Mouse (Mus musculus) hindbrain, embryonic 12.5 days (tissue): Measurements from ENCODE around the gene Usp16. TPM values are rescaled to one million over a fixed set of nuclear protein-coding genes. Genes with fewer than 3 reads are reported as not detected.
A peak's percentile ranks its signal among the peaks of the same experiment; 100 is the strongest.

Experiments used
- ATAC-seq: fragments of 200-750 bp; cut with Nextera tagmentation; 2 replicates; pipeline ENCODE4 v1.8.0; 2017; ENCODE audit warnings: moderate TSS enrichment; ENCODE audit not compliant: low FRiP score
- H3K27ac ChIP-seq: fragments of 300-500 bp; sonication (generic); 2 replicates; pipeline ENCODE4 v1.5.1; 2016; ENCODE audit warnings: mild to moderate bottlenecking
- H3K27me3 ChIP-seq: fragments of 300-500 bp; sonication (generic); 2 replicates; pipeline ENCODE4 v1.6.1; 2016; ENCODE audit warnings: mild to moderate bottlenecking
- H3K36me3 ChIP-seq: fragments of 300-500 bp; sonication (generic); 2 replicates; pipeline ENCODE4 v1.6.1; 2016; ENCODE audit warnings: mild to moderate bottlenecking
- H3K4me1 ChIP-seq: fragments of 300-500 bp; sonication (generic); 2 replicates; pipeline ENCODE4 v1.6.1; 2016
- H3K4me2 ChIP-seq: fragments of 300-500 bp; sonication (generic); replicated peaks from 2 replicates; pipeline ENCODE4 v1.6.1; 2016; ENCODE audit warnings: mild to moderate bottlenecking
- H3K4me3 ChIP-seq: fragments of 300-500 bp; sonication (generic); 2 replicates; pipeline ENCODE4 v1.5.1; 2016; ENCODE audit warnings: mild to moderate bottlenecking
- H3K9ac ChIP-seq: fragments of 300-500 bp; sonication (generic); 2 replicates; pipeline ENCODE4 v1.6.1; 2016; ENCODE audit warnings: mild to moderate bottlenecking, moderate library complexity
- H3K9me3 ChIP-seq: fragments of 300-500 bp; sonication (generic); replicated peaks from 2 replicates; pipeline ENCODE4 v1.6.1; 2016; ENCODE audit warnings: mild to moderate bottlenecking
- WGBS: fragments of 180-500 bp; shearing (Covaris S2); methylation state at CpG from one replicate; pipeline ENCODE4 v1.1.7; 2016; 5-methylcytosine and 5-hydroxymethylcytosine counted together
- polyA plus RNA-seq: library from polyadenylated mRNA; unstranded; fragments of >200 nt; fragmentation: Nextera tagmentation; extraction: Ambion mirVana; gene quantifications from 2 replicates; pipeline ENCODE4 v1.2.1, GENCODE M21; 2016

The Usp16 gene
- polyA plus RNA-seq = 41.5 and 43.4 TPM in 2 replicates

DNA sequence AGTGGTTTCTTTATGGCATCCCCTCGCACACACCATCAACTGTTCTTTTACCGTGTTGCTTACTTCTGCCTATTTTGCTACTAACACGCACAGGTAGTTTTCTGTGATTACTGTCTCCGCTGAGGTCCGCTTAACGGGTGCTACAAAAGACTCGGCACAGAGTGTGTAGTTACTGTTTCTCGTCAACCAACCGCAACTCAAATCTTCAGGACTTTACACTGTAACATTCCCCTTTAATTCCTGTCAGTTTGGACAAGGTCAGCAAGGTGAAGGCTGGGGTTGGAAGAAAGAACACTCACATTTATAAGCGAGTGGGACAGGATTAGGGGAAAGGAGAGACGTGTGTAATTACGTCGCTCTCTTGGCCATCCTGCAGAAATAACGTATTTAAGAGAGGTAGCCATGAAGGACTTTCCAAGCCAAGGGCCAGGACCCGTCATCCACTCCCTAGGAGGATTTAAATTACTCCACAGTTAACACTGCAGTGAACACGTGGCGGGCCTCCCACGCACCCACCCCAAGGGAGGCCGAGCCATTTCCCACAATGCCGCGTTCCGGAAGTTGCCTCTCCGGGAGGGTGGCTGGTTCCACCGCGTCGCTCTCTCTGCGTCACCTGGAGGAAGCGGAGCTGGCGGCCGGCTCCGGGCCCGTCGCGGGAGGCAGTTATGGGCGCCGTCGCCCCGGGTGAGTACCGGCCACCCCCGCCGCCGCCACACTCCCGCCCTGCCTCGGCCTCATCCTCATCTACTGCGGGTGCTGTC lies at the start of gene Usp16:
Usp16 (plus strand) TSS at position 285 of the 761 bp plus-strand sequence.
- H3K27ac ChIP-seq = peak within 1 kb of the TSS; percentile 83
- H3K27me3 ChIP-seq = no peaks in the 10 kb centered on the region
- WGBS = 9% methylated on average over 45 of the region's 45 CpGs
- no peaks in the 10 kb centered on the region for H3K9me3 ChIP-seq
- H3K36me3 ChIP-seq = 0 out of 2 replicates have a peak, but pooled peaks cover 2% of the 10 kb centered on the region
- H3K4me3 ChIP-seq = peak within 1 kb of the TSS; percentile 97
- peak; percentile 98 for ATAC-seq
- peak within 1 kb of the TSS; percentile 89 for H3K9ac ChIP-seq
- H3K4me1 ChIP-seq = peaks cover 13% of the 10 kb centered on the region
- peak within 1 kb of the TSS; percentile 93 for H3K4me2 ChIP-seq

DNA sequence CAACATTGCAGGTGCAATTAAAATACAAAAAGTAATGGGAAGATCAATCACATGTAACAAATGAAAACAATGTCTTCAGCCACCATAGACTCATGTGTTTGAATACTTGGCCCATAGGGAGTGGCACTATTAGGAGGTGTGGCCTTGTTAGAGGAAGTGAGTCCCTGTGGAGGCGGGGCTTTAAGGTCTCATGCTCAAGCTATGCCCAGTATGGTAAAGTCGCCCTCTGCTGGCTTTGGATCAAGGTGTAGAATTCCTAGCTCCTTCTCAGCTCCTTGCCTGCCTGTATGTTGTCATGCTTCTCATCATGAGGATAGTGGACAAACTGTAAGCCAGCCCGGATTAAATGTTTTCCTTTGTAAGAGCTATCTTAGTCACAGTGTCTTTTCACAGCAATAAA lies 49.5 kb upstream of the Usp16 start:
- Histone ChIP-seq H3K9ac (no peak overlapping the region), H3K27ac (no peak overlapping the region), H3K36me3 (peaks cover 73% of the 10 kb centered on the region), H3K4me2 (no peak overlapping the region), H3K9me3 (no peaks in the 10 kb centered on the region), H3K4me1 (no peaks in the 10 kb centered on the region), H3K27me3 (no peaks in the 10 kb centered on the region), H3K4me3 (no peak overlapping the region)
- no peak for ATAC-seq
- 86% methylated on average over 3 of the region's 3 CpGs for WGBS

GRCm38 (mm10) chr16:87420662-87421061 lies 33.8 kb upstream of the Usp16 start:
- H3K36me3 ChIP-seq = peaks cover 91% of the 10 kb centered on the region
- ATAC-seq = no peak
- no peak overlapping the region for H3K4me2 ChIP-seq
- no peak overlapping the region for H3K4me3 ChIP-seq
- H3K27me3 ChIP-seq = no peaks in the 10 kb centered on the region
- H3K27ac ChIP-seq = no peak overlapping the region
- H3K9ac ChIP-seq = no peak overlapping the region
- no peaks in the 10 kb centered on the region for H3K4me1 ChIP-seq
- H3K9me3 ChIP-seq = peaks cover 15% of the 10 kb centered on the region
- WGBS = 95% methylated on average over 8 of the region's 8 CpGs

- no peak overlapping the region for H3K9ac ChIP-seq
- H3K36me3 ChIP-seq = peaks cover 40% of the 10 kb centered on the region
- no peak overlapping the region for H3K4me3 ChIP-seq
- H3K27me3 ChIP-seq = no peaks in the 10 kb centered on the region
- H3K4me2 ChIP-seq = no peak overlapping the region
- no peak overlapping the region for H3K27ac ChIP-seq
- ATAC-seq = no peak
- peaks cover 10% of the 10 kb centered on the region for H3K4me1 ChIP-seq
- H3K9me3 ChIP-seq = no peaks in the 10 kb centered on the region
- WGBS = 95% methylated on average over 8 of the region's 8 CpGs
Observed at GRCm38 (mm10) chr16:87427516-87427915, 27.0 kb upstream of the Usp16 start.

DNA sequence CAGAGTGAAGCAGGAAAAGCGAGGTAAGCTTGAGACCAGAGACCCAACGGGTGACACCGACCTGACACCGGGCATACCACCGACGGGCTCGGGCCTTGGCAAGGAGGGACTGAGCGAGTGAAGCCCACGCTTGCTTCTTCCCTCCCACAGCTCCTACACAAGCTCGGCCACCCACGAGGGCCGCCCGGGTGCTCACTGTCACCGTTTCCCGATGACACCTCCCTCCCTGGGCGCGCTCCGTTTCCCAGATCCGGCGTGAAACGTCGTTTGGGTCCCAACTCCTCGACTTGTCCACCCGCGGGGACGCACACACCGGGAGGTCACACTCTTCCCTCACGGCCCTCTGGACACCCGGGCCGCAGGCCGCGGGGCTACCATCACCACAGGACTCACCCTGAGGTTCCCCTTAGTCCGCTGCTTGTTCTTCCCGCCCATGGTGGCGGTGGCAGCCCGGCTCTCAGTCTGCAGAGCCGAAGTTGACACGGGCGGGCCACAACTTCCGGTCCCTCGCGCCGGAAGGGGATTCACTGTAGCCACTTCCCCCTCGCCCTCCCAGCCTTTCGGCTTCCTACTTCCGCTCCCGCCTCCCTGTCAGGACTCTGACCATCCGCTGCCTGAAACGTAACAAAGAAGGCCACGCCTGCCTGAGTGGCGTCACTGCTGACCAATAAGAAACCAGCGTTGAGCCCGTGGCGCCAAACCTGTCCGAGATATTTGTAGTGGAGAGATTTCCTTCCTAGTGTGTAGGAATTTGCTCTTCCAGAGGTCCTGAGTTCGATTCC lies 22.3 kb upstream of the Usp16 start, which contains the start of gene Ltn1:
Ltn1 (minus strand) TSS at position 580 of the 782 bp plus-strand sequence.
- Histone ChIP-seq H3K27me3 (no peaks in the 10 kb centered on the region), H3K4me2 (peak within 1 kb of the TSS; percentile 94), H3K9ac (peak within 1 kb of the TSS; percentile 84), H3K9me3 (no peaks in the 10 kb centered on the region), H3K36me3 (0 out of 2 replicates have a peak, but pooled peaks cover 6% of the 10 kb centered on the region), H3K4me3 (peak within 1 kb of the TSS; percentile 90), H3K4me1 (peaks cover 10% of the 10 kb centered on the region), H3K27ac (no peak within 1 kb of the TSS)
- WGBS = under 1% methylated on average over 56 of the region's 56 CpGs
- ATAC-seq = peak; percentile 99

GRCm38 (mm10) chr16:87434266-87434665 lies 20.2 kb upstream of the Usp16 start:
- Histone ChIP-seq H3K9ac (no peak overlapping the region), H3K4me3 (no peak overlapping the region), H3K27me3 (no peaks in the 10 kb centered on the region), H3K4me2 (no peak overlapping the region), H3K27ac (no peak overlapping the region), H3K4me1 (peaks cover 10% of the 10 kb centered on the region), H3K9me3 (no peaks in the 10 kb centered on the region), H3K36me3 (0 out of 2 replicates have a peak, but pooled peaks cover 6% of the 10 kb centered on the region)
- 93% methylated on average over 7 of the region's 7 CpGs for WGBS
- ATAC-seq = no peak

DNA sequence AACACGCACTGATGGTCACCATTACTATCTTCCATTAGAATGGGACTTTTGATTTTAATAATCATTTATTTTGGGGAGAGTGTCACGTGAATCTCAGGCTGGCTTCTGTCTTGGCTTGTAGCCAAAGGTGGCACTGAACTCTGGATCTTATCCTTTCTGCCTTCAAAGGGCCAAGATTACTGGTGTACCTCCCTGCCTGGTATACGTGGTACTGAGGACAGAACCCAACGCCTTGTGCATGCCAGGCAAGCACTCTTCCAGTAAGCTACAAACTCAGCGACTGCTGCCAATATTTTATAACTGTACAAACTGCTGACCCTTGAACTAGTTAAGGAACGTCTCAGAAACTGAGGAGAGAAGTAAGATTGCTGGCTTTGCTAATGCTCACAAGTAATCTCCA lies 19.6 kb upstream of the Usp16 start:
- ATAC-seq = no peak

DNA sequence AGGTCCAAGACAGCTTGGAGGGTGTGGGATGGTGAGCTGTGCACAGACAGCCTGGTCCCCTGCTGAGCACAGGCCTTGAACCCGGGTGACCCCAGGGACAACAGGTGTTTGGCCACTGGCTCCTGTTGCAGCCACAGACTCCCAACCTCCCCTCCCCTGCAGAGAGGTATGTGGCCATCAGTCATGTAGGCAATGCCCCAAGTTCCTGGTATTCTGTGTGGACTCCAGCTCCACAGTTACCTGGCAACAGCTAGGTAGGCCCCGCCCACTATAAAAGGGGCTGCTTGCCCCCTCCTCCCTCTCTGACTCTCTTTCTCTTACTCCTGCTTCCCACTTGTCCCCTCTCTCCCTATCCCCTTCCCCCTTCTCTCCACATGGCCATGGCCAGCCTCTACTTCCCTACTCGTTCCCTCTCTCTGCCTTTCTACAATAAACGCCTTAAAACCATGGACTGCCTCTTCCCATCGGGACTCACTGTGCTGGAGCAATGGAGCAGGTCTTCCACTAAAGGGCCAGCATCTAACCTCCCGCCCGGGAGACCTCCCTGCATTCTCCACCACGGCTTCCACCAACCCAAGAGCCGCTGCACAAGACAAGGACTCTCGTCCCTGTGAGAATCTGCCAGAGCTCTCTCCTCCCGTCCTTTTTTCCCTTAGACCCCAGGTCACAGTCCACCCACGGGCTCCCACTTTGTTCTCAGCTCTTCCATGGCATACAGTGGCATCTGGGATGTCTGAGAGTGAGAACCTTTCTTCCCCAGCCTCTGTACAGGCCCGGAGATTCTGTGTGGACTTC lies 18.9 kb upstream of the Usp16 start:
- Histone ChIP-seq H3K4me1 (peaks cover 10% of the 10 kb centered on the region), H3K36me3 (0 out of 2 replicates have a peak, but pooled peaks cover 6% of the 10 kb centered on the region), H3K27ac (no peak overlapping the region), H3K27me3 (no peaks in the 10 kb centered on the region), H3K4me2 (no peak overlapping the region), H3K9me3 (no peaks in the 10 kb centered on the region), H3K9ac (no peak overlapping the region), H3K4me3 (no peak overlapping the region)
- 87% methylated on average over 13 of the region's 13 CpGs for WGBS
- no peak for ATAC-seq

More for the DNA sequence above, 19.6 kb upstream of the Usp16 start:
- Histone ChIP-seq H3K4me2 (no peak overlapping the region), H3K27ac (no peak overlapping the region), H3K4me1 (peaks cover 11% of the 10 kb centered on the region), H3K9me3 (no peaks in the 10 kb centered on the region), H3K4me3 (no peak overlapping the region), H3K27me3 (no peaks in the 10 kb centered on the region), H3K9ac (no peak overlapping the region), H3K36me3 (0 out of 2 replicates have a peak, but pooled peaks cover 6% of the 10 kb centered on the region)
- 85% methylated on average over 6 of the region's 6 CpGs for WGBS

DNA sequence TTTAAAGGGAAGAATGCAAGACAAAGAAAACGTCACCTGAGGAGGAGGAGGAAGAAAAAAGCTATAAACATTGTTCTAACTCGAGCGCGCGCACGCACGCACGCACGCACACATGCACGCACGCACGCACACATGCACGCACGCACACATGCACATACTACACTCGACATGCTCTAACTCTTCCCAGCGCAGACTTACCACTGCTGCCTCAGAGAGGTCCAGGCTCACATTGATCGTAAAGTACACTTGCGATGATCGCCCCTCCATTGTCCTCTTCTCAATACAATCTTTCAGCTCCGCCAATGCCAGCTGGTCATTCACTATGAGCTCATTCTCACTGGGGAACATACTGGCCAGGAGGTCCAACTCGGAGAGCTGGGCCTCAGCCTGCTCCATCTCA lies 17.4 kb upstream of the Usp16 start:
- Histone ChIP-seq H3K4me1 (peaks cover 11% of the 10 kb centered on the region), H3K36me3 (0 out of 2 replicates have a peak, but pooled peaks cover 6% of the 10 kb centered on the region), H3K9ac (no peak overlapping the region), H3K4me3 (no peak overlapping the region), H3K27ac (no peak overlapping the region), H3K27me3 (no peaks in the 10 kb centered on the region), H3K9me3 (no peaks in the 10 kb centered on the region), H3K4me2 (no peak overlapping the region)
- no peak for ATAC-seq
- WGBS = 92% methylated on average over 21 of the region's 21 CpGs

- no peak for ATAC-seq
- H3K9me3 ChIP-seq = no peaks in the 10 kb centered on the region
- H3K27ac ChIP-seq = no peak overlapping the region
- no peak overlapping the region for H3K4me3 ChIP-seq
- no peak overlapping the region for H3K9ac ChIP-seq
- H3K27me3 ChIP-seq = no peaks in the 10 kb centered on the region
- 93% methylated on average over 8 of the region's 8 CpGs for WGBS
- H3K36me3 ChIP-seq = 0 out of 2 replicates have a peak, but pooled peaks cover 6% of the 10 kb centered on the region
- H3K4me1 ChIP-seq = peaks cover 11% of the 10 kb centered on the region
- no peak overlapping the region for H3K4me2 ChIP-seq
Observed at GRCm38 (mm10) chr16:87438697-87439096, 15.8 kb upstream of the Usp16 start.

DNA sequence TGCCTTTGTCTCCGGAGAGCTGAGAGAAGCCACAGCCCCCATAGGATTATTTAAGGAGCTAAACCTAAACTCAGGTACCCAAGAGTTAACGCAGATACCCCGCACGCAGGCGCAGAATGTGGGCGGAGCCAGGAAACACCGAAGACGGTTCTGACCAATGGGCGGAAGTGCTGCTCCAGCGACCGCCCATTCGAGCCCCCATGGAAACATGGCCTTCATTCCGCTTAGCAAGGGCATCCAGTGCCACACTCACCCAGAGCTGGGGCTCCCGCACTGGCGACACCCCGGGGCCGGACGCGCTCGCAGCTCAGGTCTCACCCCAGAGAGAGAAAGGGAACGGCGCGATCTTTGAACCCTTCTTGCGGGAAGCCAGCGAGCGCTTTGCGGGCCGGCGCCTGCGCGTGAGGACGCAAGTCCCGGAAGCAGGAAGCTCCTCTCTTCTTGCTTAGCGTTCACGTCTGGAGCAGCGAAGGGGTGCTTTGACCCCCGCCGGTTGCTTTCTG lies 14.3 kb upstream of the Usp16 start, which contains the start of gene Rwdd2b:
Rwdd2b (minus strand) TSS at position 390 of the 503 bp plus-strand sequence.
- H3K27ac ChIP-seq = peak within 1 kb of the TSS; percentile 90
- peak within 1 kb of the TSS; percentile 80 for H3K9ac ChIP-seq
- no peaks in the 10 kb centered on the region for H3K9me3 ChIP-seq
- H3K4me3 ChIP-seq = peak within 1 kb of the TSS; percentile 59
- H3K27me3 ChIP-seq = no peaks in the 10 kb centered on the region; the same call in 1 of the 2 replicates
- H3K4me1 ChIP-seq = peaks cover 11% of the 10 kb centered on the region
- ATAC-seq = peak; percentile 97
- under 1% methylated on average over 33 of the region's 38 CpGs for WGBS
- H3K4me2 ChIP-seq = peak within 1 kb of the TSS; percentile 78
- H3K36me3 ChIP-seq = 0 out of 2 replicates have a peak, but pooled peaks cover 6% of the 10 kb centered on the region
